Mouse (Mus musculus): ENCODE data around the gene 4930402H24Rik.

GRCm38 (mm10) chr2:130656536-130656935 lies 249.7 kb downstream of the 4930402H24Rik start:
- TF ChIP-seq CTCF (IDR thresholded peaks at IDR 0.05; ENCODE audit: borderline replicate concordance, insufficient read depth, low read length) (no peak), POLR2A (IDR thresholded peaks at IDR 0.05; ENCODE audit: low read depth, low read length) (no peak)
